Mouse (Mus musculus) gastrocnemius, postnatal 4 days (tissue): ENCODE measurements around the gene Nae1. TPM values are rescaled to one million over a fixed set of nuclear protein-coding genes. Genes with fewer than 3 reads are reported as not detected.
"Not testable (repeated sequence)": the region's sequence is repeated elsewhere in the genome, so short reads cannot be mapped to it uniquely, and the experiment has no call there.

Experiments
- DNase-seq, 2 experiments: peaks; one replicate each; pipeline ENCODE4 v3.0.0; 2021 to 2022; ENCODE audit warnings: low spot score in 2 of 2, mixed read lengths in 2 of 2
- long read RNA-seq, 2 experiments: library from polyadenylated mRNA; stranded (forward); transcript quantifications; one replicate each; pipeline ENCODE4 v2.0.0; 2021
- total RNA-seq, 2 experiments: library from RNA; stranded (reverse); gene quantifications; 2 replicates each; pipeline ENCODE4 v1.2.3; 2021

Gene Nae1
- 10 to 100 TPM; 34.8 to 41.8 TPM for total RNA-seq
- long read RNA-seq, experiment 1, transcript Nae1-201 (20 exons, 1,808 nt): major isoform, 67 of 77 reads
- long read RNA-seq, experiment 1, partial matches to known transcripts: 3 of 77 reads
- long read RNA-seq, experiment 1, other reads (novel, unspliced or antisense): 6 of 77 reads
- long read RNA-seq, experiment 2, transcript Nae1-201 (20 exons, 1,808 nt): major isoform, 50 of 64 reads
- long read RNA-seq, experiment 2, partial matches to known transcripts: 2 of 64 reads
- long read RNA-seq, experiment 2, other reads (novel, unspliced or antisense): 12 of 64 reads

GRCm38 (mm10) chr8:104533971-104534778, at the start of gene Nae1, which contains the start of gene Car7:
Gene Nae1 (minus strand): TSS chr8:104534637.
Gene Car7 (plus strand): TSS chr8:104534689.
- peak; percentile 89 to 91 for DNase-seq

DNA sequence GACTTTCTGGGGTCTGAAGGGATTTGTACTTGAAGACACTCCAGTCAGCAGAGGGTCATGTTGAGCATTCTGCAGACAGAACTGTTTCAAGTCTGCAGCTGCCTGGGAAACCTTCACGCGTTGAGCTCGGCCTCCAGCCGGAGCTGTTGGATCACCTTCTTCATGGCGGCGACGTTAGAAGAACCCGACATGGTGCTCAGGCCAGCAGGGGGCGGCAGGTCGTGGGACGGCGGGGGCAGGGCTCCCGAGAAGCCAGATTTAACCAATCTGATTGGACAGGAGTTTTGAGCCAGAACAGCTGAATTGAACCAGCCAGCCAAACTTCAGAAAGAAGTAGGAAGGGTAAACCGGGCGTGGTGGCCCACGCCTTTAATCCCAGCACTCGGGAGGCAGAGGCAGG, 43.2 kb upstream of the Nae1 start:
- not testable (repeated sequence) for DNase-seq

DNA sequence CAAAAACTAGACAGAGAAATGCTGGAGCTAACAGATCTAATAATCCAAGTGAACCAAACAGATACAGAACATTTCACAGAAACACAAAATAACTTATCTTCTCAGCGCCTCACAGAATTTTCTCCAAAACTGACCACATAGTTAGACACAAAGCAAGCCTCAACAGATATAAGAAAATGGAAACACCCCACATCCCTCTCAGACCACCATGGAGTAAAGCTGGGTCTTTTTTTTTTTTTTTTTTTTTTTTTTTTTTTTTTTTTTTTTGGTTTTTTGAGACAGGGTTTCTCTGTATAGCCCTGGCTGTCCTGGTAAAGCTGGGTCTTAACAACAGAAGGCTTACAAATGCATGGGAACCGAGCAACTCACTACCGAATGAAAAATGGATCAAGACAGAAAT, 42.4 kb upstream of the Nae1 start:
- no peak for DNase-seq

DNA sequence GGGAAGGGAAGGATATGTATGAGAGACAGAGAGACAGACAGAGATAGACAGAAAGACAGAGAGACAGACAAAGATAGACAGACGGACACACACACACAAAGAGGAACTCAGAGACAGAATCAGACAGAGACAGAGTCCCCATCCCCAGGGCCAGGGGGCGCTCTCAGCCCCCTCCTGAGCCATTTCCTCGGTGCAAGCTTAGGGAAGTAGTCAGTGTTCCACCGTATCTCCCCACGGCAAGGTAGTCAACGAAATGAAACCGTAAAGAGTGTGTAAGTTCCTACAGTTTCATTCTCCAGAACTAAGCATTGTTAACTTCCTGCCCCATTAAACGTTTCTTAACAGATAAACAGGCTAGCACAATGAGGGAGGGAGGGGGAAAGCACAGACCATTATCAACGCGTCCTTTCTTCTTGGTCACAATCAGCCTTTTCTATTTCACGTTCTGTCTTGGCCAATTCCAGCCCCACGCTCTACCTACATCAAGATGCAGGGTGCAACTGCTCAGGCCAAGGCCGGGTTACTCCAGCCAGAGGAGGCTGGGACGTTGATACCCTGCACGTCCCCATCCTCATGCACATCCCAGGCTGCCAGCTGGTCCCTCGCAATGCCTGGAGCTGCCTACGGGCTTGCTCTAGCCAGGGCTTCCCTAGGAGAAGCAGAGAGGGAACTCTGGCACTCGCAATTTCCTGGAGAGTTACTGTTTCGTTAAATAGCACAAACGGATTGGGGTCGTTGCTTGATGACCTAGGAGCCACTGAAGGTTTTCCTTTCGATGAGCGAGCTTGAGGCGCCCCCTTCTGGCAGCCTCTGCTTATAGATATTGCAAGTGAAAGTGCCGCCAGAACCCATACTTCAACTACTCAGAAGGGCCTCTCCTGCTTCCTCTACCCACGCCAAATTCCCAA, 36.3 kb upstream of the Nae1 start:
- peak; percentile 65 to 84 for DNase-seq

- no peak for DNase-seq
Observed at GRCm38 (mm10) chr8:104569559-104569958, 35.1 kb upstream of the Nae1 start.

- no peak for DNase-seq
Observed at GRCm38 (mm10) chr8:104565457-104565798, 31.0 kb upstream of the Nae1 start.

DNA sequence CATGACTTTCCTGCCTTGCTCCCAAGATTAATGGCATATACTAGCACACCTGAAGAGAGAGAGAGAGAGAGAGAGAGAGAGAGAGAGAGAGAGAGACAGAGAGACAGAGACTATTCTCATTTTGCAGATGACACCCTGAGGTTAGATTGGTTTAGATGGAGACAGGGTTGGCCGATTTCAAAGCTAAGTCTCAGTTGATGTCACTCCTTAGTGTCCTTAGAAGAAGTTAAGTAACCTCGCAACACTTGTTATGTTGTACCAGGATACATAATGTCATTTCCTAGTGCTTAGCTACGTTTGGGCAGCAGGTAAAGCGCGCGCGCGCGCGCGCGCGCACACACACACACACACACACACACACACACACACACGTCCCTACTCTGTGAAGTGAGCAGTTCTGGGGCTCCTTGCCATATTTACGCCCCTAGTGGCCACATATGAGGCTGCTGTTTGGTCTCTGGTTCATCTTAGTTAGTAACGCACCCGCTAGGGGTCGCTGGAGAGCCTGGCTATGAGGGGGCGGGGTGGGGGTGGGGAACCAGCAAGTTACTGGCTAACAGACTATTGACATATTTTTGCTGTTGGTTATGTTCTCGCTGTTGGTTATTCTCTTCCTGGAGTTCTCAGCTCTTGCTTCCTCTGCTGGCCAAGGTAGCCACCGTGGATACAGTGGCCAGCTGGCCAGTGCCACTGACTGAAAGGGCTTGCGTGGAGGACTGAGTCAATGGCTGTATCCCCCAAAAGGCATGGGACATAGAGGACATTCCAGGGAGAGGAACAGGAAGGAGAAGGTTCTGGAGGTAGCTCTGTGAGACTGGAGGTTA, 30.4 kb upstream of the Nae1 start:
- peak; percentile 69 to 84 for DNase-seq

- DNase-seq: no peak
Observed at GRCm38 (mm10) chr8:104560731-104561130, 26.3 kb upstream of the Nae1 start.

DNA sequence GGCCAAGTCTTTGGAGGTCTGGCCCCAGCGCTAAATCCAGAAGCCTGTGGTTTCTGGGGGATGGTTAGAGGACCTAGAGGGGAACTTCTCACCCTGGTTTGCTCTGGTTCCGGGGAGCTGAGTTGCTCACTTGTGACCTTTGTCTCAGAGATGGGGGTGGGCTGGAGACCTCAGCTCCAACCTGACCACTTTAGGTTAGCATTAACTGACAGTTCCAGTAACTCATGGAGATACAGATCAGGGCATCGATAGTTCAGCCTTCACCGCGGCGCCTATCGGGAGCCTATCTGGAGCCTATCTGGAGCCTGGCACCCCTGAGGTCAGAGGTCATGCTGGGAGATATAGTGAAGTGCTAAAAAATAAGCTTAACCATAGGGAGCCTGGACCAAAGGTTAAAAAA, 22.8 kb upstream of the Nae1 start:
- DNase-seq: no peak

DNA sequence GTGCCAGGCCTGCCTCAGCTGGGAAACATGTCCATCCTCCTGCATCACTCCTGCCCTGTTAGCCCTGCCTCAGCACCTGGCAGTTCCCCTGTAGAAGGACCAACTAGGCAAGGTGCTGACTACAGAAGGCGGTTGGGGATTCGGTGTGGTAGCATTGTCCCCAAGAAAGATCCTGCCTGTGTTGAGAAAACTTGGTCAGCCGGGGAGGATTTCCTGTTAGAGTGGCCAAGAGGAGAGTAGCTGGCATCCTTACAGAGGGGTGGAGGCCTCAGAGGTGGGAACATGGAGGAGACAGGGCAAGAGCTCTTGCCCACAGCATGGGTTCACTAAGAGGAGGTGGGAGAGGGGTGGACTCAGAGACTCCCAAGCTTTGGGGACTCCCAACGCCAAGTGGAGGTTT, 20.8 kb upstream of the Nae1 start:
- no peak for DNase-seq

DNA sequence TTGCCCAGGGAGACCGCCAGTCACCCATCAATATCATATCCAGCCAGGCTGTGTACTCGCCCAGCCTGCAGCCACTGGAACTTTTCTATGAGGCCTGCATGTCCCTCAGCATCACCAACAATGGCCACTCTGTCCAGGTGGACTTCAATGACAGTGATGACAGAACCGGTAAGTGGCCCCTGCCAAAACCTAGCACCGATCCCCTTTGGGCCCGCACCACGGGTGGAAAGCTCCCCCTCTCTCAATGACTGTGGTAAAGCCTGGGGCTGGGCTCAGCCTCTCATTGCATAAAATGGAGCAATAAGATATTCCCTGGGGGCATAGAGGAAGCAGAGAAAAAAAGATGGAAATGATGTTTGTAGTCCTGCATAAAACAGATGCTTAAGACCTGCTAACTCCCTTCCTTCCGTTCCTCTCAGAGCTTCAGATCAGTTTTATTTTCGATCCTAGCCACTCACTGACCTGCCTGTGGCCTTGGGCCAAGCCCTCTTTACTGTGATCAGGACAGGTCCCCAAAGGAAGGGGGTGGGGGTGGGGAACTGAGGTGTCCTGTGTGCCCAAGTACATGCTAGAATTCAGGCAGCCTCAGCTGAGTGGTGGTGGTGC, 9.1 kb upstream of the Nae1 start:
- no peak for DNase-seq

DNA sequence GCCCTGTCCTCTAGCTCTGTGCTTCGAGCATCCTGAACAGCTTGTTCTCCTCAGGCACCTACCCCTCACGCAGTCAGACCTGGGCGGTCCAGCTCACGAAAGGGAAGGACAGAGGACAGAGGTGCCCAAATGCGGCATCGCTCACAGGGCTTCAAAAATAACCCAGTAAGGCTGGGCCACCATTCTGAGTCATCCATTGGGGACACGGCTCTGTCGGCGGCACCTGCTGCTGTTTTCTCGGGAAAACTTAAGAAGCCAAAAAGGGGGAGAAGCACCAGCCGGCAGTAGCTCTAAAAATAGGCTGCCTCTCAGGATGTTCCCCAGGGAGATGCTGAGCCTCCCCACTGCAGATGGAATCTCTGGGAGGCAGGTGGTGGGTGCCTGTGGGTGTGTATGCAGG, 7.7 kb upstream of the Nae1 start:
- DNase-seq: no peak

GRCm38 (mm10) chr8:104541515-104541880, 7.1 kb upstream of the Nae1 start:
- no peak for DNase-seq

DNA sequence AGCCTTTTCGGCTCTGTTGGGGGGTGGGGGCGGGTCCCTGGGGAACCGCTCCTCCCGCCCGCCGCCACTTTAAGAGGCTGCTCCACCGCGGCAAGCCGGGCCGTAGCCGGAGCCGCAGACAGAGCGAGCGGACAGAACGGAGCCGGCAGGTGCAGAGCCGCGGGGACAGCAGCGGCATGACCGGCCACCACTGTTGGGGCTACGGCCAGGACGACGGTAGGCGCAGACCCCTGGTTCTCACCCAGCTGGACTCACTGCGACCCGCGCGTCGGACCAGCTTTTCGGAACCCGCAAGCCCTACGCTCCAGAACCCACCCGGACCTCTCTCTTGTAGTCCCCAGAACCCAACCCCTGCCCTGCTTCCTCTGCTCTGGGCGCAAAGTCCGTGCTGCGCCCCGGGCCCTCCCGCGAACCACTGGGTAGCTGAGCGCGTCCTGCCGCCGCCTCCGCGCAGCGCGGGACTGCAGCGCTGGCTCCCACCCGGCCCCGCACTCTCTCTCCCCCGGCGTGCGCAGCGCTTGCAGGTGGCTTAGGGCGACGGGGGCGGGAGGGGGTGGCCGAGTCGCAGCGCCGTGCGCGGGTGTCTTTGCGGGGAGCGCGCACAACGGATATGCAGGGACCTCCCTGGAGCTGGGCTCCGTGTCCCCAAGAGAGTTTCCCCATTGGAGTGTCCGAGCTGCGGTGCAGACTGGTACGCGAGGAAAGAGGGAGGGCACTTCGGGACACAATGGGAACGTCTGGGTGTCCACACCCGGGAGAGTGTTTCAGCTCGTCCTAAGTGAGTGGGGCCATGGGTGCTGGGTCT, 6.5 kb upstream of the Nae1 start:
- DNase-seq: no peak

DNA sequence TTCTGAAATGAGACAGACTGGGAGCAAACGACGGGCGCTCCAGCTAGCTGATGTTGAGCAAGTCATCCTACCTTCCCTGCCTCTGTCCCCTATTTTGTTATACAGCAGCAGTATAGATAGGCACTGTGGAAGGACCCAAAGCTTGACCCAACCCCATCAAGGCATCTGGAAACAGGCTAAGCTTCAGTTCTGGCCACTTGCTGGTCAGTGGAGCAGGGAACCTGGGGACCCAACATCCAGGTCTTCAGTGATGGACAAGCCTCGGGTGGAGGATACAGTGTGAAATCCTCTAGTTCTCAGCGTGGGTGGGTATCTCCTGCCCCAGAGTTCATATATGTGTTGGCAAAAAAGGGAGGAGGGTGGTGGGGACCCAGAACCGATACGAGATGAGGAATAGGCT, 5.8 kb upstream of the Nae1 start:
- no peak for DNase-seq

GRCm38 (mm10) chr8:104539566-104539965, 5.1 kb upstream of the Nae1 start:
- DNase-seq: no peak

GRCm38 (mm10) chr8:104538896-104539295, 4.5 kb upstream of the Nae1 start:
- DNase-seq: no peak

DNA sequence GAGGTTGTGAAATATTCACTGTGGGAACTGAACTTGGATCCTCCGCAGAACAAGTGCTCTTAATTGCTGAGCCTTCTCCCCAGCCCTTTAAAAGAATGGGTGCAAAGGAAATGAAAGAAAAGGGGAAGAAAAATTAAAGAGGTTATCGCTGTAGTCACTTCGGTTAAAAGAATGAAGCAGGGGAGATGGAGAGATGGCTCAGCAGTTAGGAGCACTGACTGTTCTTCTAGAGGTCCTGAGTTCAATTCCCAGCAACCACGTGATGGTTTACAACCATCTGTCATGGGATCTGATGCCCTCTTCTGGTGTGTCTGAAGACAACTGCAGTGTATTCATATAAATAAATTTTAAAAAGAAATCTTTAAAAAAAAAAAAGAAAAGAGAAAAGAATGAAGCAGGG, 1.6 kb upstream of the Nae1 start:
- DNase-seq: no peak

- DNase-seq: no peak
Observed at GRCm38 (mm10) chr8:104535378-104535777, 941 bp upstream of the Nae1 start.

GRCm38 (mm10) chr8:104534779-104535141, 323 bp upstream of the Nae1 start:
- DNase-seq: no peak
